Mouse (Mus musculus) gastrocnemius, adult 2 months (tissue): ENCODE results near the gene Abo. TPM values are rescaled to one million over a fixed set of nuclear protein-coding genes. Genes with fewer than 3 reads are reported as not detected.

Source experiments
- DNase-seq: peaks from one replicate; pipeline ENCODE4 v3.0.0; 2022
- H3K27ac ChIP-seq: fragments of 200-600 bp; 2 replicates; pipeline ENCODE4 v1.8.1; 2022; ENCODE audit warnings: mild to moderate bottlenecking
- H3K4me3 ChIP-seq: fragments of 200-600 bp; 2 replicates; pipeline ENCODE4 v1.8.1; 2022; ENCODE audit warnings: mild to moderate bottlenecking, moderate library complexity
- CTCF ChIP-seq: fragments of 200-600 bp; IDR thresholded peaks from 2 replicates; pipeline ENCODE4 v1.8.1; 2022; ENCODE audit warnings: antibody characterized with exemption, mild to moderate bottlenecking, moderate library complexity
- intact Hi-C: fragments of 180-260 bp; cut with DNase I; formaldehyde crosslinking; loops from one replicate; pipeline ENCODE4 v1.15.1; 2025
- total RNA-seq, 2 experiments: library from RNA; stranded (reverse); gene quantifications; 2 replicates each; pipeline ENCODE4 v1.2.3; 2021

Abo gene
- total RNA-seq, 2 experiments from 2014 or later, result not detected

DNA sequence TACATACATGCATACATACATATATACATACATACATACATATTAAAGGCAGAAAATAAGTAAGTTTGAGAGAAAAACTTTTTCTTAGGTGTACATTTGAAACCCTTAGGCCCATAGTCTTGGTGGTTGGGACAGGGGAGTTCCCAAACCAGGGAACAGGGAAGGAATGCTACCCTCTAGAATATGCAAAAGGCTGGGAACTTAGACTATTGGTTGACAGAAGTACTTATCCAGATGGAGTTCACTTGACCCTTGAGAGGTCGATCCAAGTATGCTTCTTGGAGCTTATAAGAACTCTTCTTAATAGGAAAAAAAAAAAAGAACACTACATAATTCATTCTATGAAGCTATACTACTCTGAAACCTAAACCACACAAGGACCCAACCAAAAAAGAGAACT, 36.7 kb downstream of the Abo start:
- H3K27ac ChIP-seq, result no peak overlapping the region
- H3K4me3 ChIP-seq, result no peak overlapping the region
- no peak for DNase-seq
- TF ChIP-seq CTCF, result no peak
- intact Hi-C loops, result no loop called here

DNA sequence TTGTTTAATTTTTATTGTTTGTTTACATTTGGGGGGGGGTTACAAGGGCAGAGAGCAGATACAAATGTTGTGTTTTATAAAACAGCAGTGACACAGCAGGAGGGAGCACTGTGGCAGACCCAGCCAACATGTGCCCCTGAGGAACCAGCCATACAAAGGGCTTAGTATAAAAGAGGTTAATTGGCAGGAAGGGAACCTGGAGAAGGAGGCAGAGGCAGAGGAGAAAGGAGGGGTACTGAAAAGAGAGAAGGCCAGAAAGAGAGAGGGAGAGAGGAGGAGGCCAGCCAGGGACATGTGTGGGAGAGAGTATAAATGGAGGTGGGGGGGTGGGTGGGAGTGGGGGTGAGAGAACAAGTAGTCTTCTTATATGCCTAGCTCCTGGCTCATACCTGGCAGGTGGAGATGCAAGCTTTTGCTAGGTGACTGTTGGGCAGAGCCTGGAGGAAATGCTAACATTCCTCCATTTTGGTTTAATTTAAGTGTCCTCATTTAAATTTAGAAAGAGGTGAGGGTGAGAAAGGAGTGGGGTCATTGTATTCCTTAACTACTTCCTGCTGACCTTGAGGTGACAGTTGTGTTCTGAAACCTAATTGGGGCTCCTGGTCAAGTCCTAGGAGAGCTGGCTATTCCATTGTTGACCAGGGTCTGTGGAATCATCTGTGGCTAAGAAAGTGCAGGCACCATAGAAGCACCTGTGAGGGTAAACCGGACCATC, 37.4 kb downstream of the Abo start:
- no peak for DNase-seq
- no peak for TF ChIP-seq CTCF
- no peak overlapping the region for H3K4me3 ChIP-seq
- intact Hi-C loops, result no loop called here
- no peak overlapping the region for H3K27ac ChIP-seq

Other genes with a start within 250 kb of the Abo start
- gene Fam69b, start 236.5 kb downstream of the Abo start, total RNA-seq, result 1 to 10 TPM; 1.0 to 2.3 TPM
- not detected for gene Lcn4, start 193.7 kb downstream of the Abo start, total RNA-seq
- 10 to 100 TPM; 13.0 to 13.1 TPM for gene Surf6, start 37.9 kb upstream of the Abo start, total RNA-seq
- 10 to 100 TPM; 15.4 to 19.0 TPM for gene Med22, start 45.7 kb upstream of the Abo start, total RNA-seq
- gene Rpl7a, start 45.8 kb upstream of the Abo start, total RNA-seq, result 100 to 1,000 TPM; 261 to 309 TPM
- gene Surf2, start 51.4 kb upstream of the Abo start, total RNA-seq, result 10 to 100 TPM; 12.4 to 16.1 TPM
- 10 to 100 TPM; 41.1 to 41.6 TPM for gene Surf1, start 51.6 kb upstream of the Abo start, total RNA-seq
- gene Surf4, start 68.9 kb upstream of the Abo start, total RNA-seq, result 10 to 100 TPM; 69.0 to 75.6 TPM
- gene Stkld1, start 69.1 kb upstream of the Abo start, total RNA-seq, result not detected
- gene Rexo4, start 99.4 kb upstream of the Abo start, total RNA-seq, result 10 to 100 TPM; 16.0 to 19.1 TPM
- not detected for gene Adamts13, start 108.4 kb upstream of the Abo start, total RNA-seq
- gene Cacfd1, start 144.9 kb upstream of the Abo start, total RNA-seq, result 10 to 100 TPM; 34.9 to 36.2 TPM
- not detected for gene Slc2a6, start 163.0 kb upstream of the Abo start, total RNA-seq
- under 1 TPM in 1 of 2 experiments, not detected in 1; 0.36 TPM for gene Mymk, start 207.2 kb upstream of the Abo start, total RNA-seq
- gene Adamtsl2, start 214.4 kb upstream of the Abo start, total RNA-seq, result 1 to 10 TPM; 2.9 to 9.8 TPM